ENCODE assay signal across 19 mouse cellular contexts in genomic region chr14:54930431-54930830, GRCm38 (mm10). TPM values are rescaled to one million over a fixed set of nuclear protein-coding genes. Genes with fewer than 3 reads are reported as not detected.
A peak's percentile ranks its signal among the peaks of the same experiment; 100 is the strongest.
DNase-seq lines count a peak whose midpoint lies in the region; ATAC-seq and TF ChIP-seq lines count a peak whose summit lies in the region.
"Had no signal": no experiment of that assay in that cellular context is flagged by ENCODE, and none has a peak within 500 bp of the region (broad histone marks: within the 10 kb centered on the region; RNA-seq: fewer than 3 reads in every experiment).

No protein-coding gene starts in this region.

- TF ChIP-seq EP300 in ES-Bruce4 (IDR thresholded peaks at IDR 0.05; ENCODE audit: insufficient read depth, low read depth, low read length), result peak; percentile 75

- H3K4me1 ChIP-seq in forebrain, embryonic 10.5 days, result peaks cover 64% of the 10 kb centered on the region
- peaks cover 23% of the 10 kb centered on the region for H3K4me1 ChIP-seq in forebrain, embryonic 15.5 days
- H3K4me1 ChIP-seq in ES-Bruce4 (ENCODE audit: control insufficient read depth, insufficient read depth, low read length), result peaks cover 14% of the 10 kb centered on the region
- H3K4me1 ChIP-seq in embryonic facial prominence, embryonic 14.5 days (ENCODE audit: control insufficient read depth, insufficient read depth, low read length), result peaks cover 27% of the 10 kb centered on the region

- 26% methylated on average over 2 of the region's 2 CpGs for WGBS in forebrain, embryonic 10.5 days
- WGBS in forebrain, embryonic 15.5 days, result 10% methylated on average over 2 of the region's 2 CpGs
- 20% methylated on average over 2 of the region's 2 CpGs for WGBS in embryonic facial prominence, embryonic 14.5 days

- no peak overlapping the region for H3K9ac ChIP-seq in forebrain, embryonic 15.5 days (replicated peaks)
- H3K9ac ChIP-seq in ES-Bruce4 (ENCODE audit: low read depth, poor library complexity, severe bottlenecking), result peak overlapping the region; percentile 64
- no peak overlapping the region for H3K9ac ChIP-seq in embryonic facial prominence, embryonic 14.5 days (ENCODE audit: low read depth, low read length)
- H3K9ac ChIP-seq: lung, embryonic 15.5 days; midbrain, embryonic 12.5 days; neural tube, embryonic 12.5 days had no signal

- H3K36me3 ChIP-seq in forebrain, embryonic 10.5 days (replicated peaks), result no peaks in the 10 kb centered on the region
- no peaks in the 10 kb centered on the region for H3K36me3 ChIP-seq in forebrain, embryonic 15.5 days
- H3K36me3 ChIP-seq in ES-Bruce4 (ENCODE audit: control insufficient read depth, insufficient read depth, low read length, poor library complexity, severe bottlenecking), result no peaks in the 10 kb centered on the region
- no peaks in the 10 kb centered on the region for H3K36me3 ChIP-seq in embryonic facial prominence, embryonic 14.5 days (ENCODE audit: control insufficient read depth, insufficient read depth, low read length)
- H3K36me3 ChIP-seq: lung, embryonic 15.5 days; midbrain, embryonic 12.5 days; neural tube, embryonic 12.5 days had no signal

- H3K27me3 ChIP-seq in forebrain, embryonic 10.5 days (ENCODE audit: poor library complexity, severe bottlenecking), result peaks cover 24% of the 10 kb centered on the region
- H3K27me3 ChIP-seq in forebrain, embryonic 15.5 days, result no peaks in the 10 kb centered on the region
- H3K27me3 ChIP-seq in ES-Bruce4 (ENCODE audit: control insufficient read depth, insufficient read depth, low read length, poor library complexity, severe bottlenecking), result no peaks in the 10 kb centered on the region
- no peaks in the 10 kb centered on the region for H3K27me3 ChIP-seq in embryonic facial prominence, embryonic 14.5 days (replicated peaks; ENCODE audit: control insufficient read depth, insufficient read depth, low read length)
- H3K27me3 ChIP-seq: neural tube, embryonic 12.5 days had no signal

- no peaks in the 10 kb centered on the region for H3K9me3 ChIP-seq in forebrain, embryonic 10.5 days
- H3K9me3 ChIP-seq in forebrain, embryonic 15.5 days, result no peaks in the 10 kb centered on the region
- no peaks in the 10 kb centered on the region for H3K9me3 ChIP-seq in ES-Bruce4 (replicated peaks; ENCODE audit: control insufficient read depth, insufficient read depth, low read length, poor library complexity, severe bottlenecking)
- no peaks in the 10 kb centered on the region for H3K9me3 ChIP-seq in embryonic facial prominence, embryonic 14.5 days (ENCODE audit: control insufficient read depth, low read length)
- H3K9me3 ChIP-seq: lung, embryonic 15.5 days; midbrain, embryonic 12.5 days; neural tube, embryonic 12.5 days had no signal

- no peak for ATAC-seq in forebrain, embryonic 15.5 days (replicated peaks)
- no peak for ATAC-seq in embryonic facial prominence, embryonic 14.5 days (ENCODE audit: low read depth)
- ATAC-seq: intestine, embryonic 16.5 days had no signal

- H3K27ac ChIP-seq in forebrain, embryonic 10.5 days, result peak overlapping the region; percentile 8; the same call in 1 of the 2 replicates
- no peak overlapping the region for H3K27ac ChIP-seq in forebrain, embryonic 15.5 days (replicated peaks)
- H3K27ac ChIP-seq in ES-Bruce4 (ENCODE audit: insufficient read depth, low read length), result peak overlapping the region; percentile 80
- no peak overlapping the region for H3K27ac ChIP-seq in embryonic facial prominence, embryonic 14.5 days (replicated peaks; ENCODE audit: low read depth, low read length)
- H3K27ac ChIP-seq: gastrocnemius, adult 2 months; lung, embryonic 15.5 days; midbrain, embryonic 12.5 days; neural tube, embryonic 12.5 days had no signal

- no peak for TF ChIP-seq CTCF in ES-Bruce4 (IDR thresholded peaks at IDR 0.05; ENCODE audit: low read depth, low read length)

- no peak overlapping the region for H3K4me2 ChIP-seq in forebrain, embryonic 15.5 days (replicated peaks)
- H3K4me2 ChIP-seq in embryonic facial prominence, embryonic 14.5 days (ENCODE audit: low read depth, low read length), result no peak overlapping the region
- H3K4me2 ChIP-seq: lung, embryonic 15.5 days; midbrain, embryonic 12.5 days; neural tube, embryonic 12.5 days had no signal

- DNase-seq in forebrain, embryonic 10.5 days (ENCODE audit: extremely low spot score, low spot score), result no peak
- peak; percentile 38 for DNase-seq in left cerebral cortex, postnatal 4 days
- no peak for DNase-seq in left cerebral cortex, adult 8-10 months (ENCODE audit: low spot score in 2 of 2)
- DNase-seq in embryonic facial prominence, embryonic 14.5 days (ENCODE audit: low spot score), result peak; percentile 69
- DNase-seq in layer of hippocampus, adult 9-10 months (ENCODE audit: low spot score), result no peak
- DNase-seq in left cerebral cortex, adult 11 months (ENCODE audit: low spot score), result no peak
- DNase-seq: adrenal gland, postnatal 25 days; gastrocnemius, adult 2 months; layer of hippocampus, postnatal 36 days; thymus, postnatal 36 days had no signal

- intact Hi-C loops in left cerebral cortex, postnatal 4 days (cut with DNase I), result no loop called here

- no peak for TF ChIP-seq POLR2A in ES-Bruce4 (IDR thresholded peaks at IDR 0.05; ENCODE audit: insufficient read depth, low read length)

- H3K4me3 ChIP-seq in forebrain, embryonic 10.5 days, result no peak overlapping the region
- H3K4me3 ChIP-seq in forebrain, embryonic 15.5 days, result no peak overlapping the region
- no peak overlapping the region for H3K4me3 ChIP-seq in ES-Bruce4 (ENCODE audit: low read depth, low read length)
- H3K4me3 ChIP-seq in embryonic facial prominence, embryonic 14.5 days (ENCODE audit: low read depth, low read length), result no peak overlapping the region
- H3K4me3 ChIP-seq: gastrocnemius, adult 2 months; lung, embryonic 15.5 days; midbrain, embryonic 12.5 days; neural tube, embryonic 12.5 days had no signal

RNA-seq across cellular contexts. Expression of gene Il25, which starts 2.1 kb away (rescaled TPM):
- not detected in 2 replicates for polyA plus RNA-seq in forebrain, embryonic 10.5 days (2016; fragmentation: Nextera tagmentation; extraction: Ambion mirVana)
- polyA plus RNA-seq in forebrain, embryonic 15.5 days (2015; fragmentation: Nextera tagmentation; extraction: Ambion mirVana), result 0.27 and 0.29 TPM in 2 replicates
- total RNA-seq in left cerebral cortex, postnatal 4 days (2021), result not detected
- total RNA-seq in left cerebral cortex, adult 8-10 months (2022), result under 1 TPM in 1 of 4 experiments, not detected in 3; 0.53 TPM
- 1.5 TPM in 1 of 2 replicates, not detected in the other for polyA plus RNA-seq in ES-Bruce4 (2011; ENCODE audit: insufficient read depth, insufficient read length, low read depth, missing spikeins)
- 0.49 and 0.59 TPM in 2 replicates for polyA plus RNA-seq in embryonic facial prominence, embryonic 14.5 days (2014; fragmentation: Nextera tagmentation; extraction: Ambion mirVana)
- total RNA-seq: adrenal gland, postnatal 25 days; gastrocnemius, adult 2 months; heart, adult 8-10 months; heart, postnatal 10 days; layer of hippocampus, postnatal 36 days had no signal
- polyA plus RNA-seq: intestine, embryonic 16.5 days; midbrain, embryonic 12.5 days; spleen, adult 2 months had no signal

RNA-seq across cellular contexts. Expression of gene Efs, which starts 4.5 kb away (rescaled TPM):
- polyA plus RNA-seq in forebrain, embryonic 10.5 days (2016; fragmentation: Nextera tagmentation; extraction: Ambion mirVana), result 38.3 and 39.0 TPM in 2 replicates
- polyA plus RNA-seq in forebrain, embryonic 15.5 days (2015; fragmentation: Nextera tagmentation; extraction: Ambion mirVana), result 27.6 and 30.4 TPM in 2 replicates
- 10 to 100 TPM; 15.0 to 15.9 TPM for total RNA-seq in left cerebral cortex, postnatal 4 days (2021)
- 10 to 100 TPM in 1 of 4 experiments, 1 to 10 TPM in 3; 8.9 to 10.3 (median 9.1) TPM for total RNA-seq in left cerebral cortex, adult 8-10 months (2022)
- 48.3 and 55.8 TPM in 2 replicates for polyA plus RNA-seq in ES-Bruce4 (2011; ENCODE audit: insufficient read depth, insufficient read length, low read depth, missing spikeins)
- polyA plus RNA-seq in embryonic facial prominence, embryonic 14.5 days (2014; fragmentation: Nextera tagmentation; extraction: Ambion mirVana), result 52.2 and 59.1 TPM in 2 replicates

RNA-seq across cellular contexts. Expression of gene Cmtm5, which starts 5.6 kb away (rescaled TPM):
- polyA plus RNA-seq in forebrain, embryonic 10.5 days (2016; fragmentation: Nextera tagmentation; extraction: Ambion mirVana), result 0.26 and 0.81 TPM in 2 replicates
- polyA plus RNA-seq in forebrain, embryonic 15.5 days (2015; fragmentation: Nextera tagmentation; extraction: Ambion mirVana), result 3.8 and 5.5 TPM in 2 replicates
- total RNA-seq in left cerebral cortex, postnatal 4 days (2021), result 10 to 100 TPM in 1 of 2 experiments, 1 to 10 TPM in 1; 7.5 to 11.1 TPM
- total RNA-seq in left cerebral cortex, adult 8-10 months (2022), result 10 to 100 TPM; 60.3 to 67.9 (median 64.0) TPM
- polyA plus RNA-seq in ES-Bruce4 (2011; ENCODE audit: insufficient read depth, insufficient read length, low read depth, missing spikeins), result not detected in 2 replicates
- polyA plus RNA-seq in embryonic facial prominence, embryonic 14.5 days (2014; fragmentation: Nextera tagmentation; extraction: Ambion mirVana), result 13.7 and 14.8 TPM in 2 replicates

RNA-seq across cellular contexts. Expression of gene Slc22a17, which starts 17.5 kb away (rescaled TPM):
- polyA plus RNA-seq in forebrain, embryonic 10.5 days (2016; fragmentation: Nextera tagmentation; extraction: Ambion mirVana), result 38.8 and 40.0 TPM in 2 replicates
- polyA plus RNA-seq in forebrain, embryonic 15.5 days (2015; fragmentation: Nextera tagmentation; extraction: Ambion mirVana), result 154 and 167 TPM in 2 replicates
- total RNA-seq in left cerebral cortex, postnatal 4 days (2021), result 100 to 1,000 TPM; 345 to 405 TPM
- total RNA-seq in left cerebral cortex, adult 8-10 months (2022), result 100 to 1,000 TPM; 565 to 622 (median 604) TPM
- polyA plus RNA-seq in ES-Bruce4 (2011; ENCODE audit: insufficient read depth, insufficient read length, low read depth, missing spikeins), result 25.9 and 29.0 TPM in 2 replicates
- polyA plus RNA-seq in embryonic facial prominence, embryonic 14.5 days (2014; fragmentation: Nextera tagmentation; extraction: Ambion mirVana), result 42.4 and 56.0 TPM in 2 replicates

RNA-seq across cellular contexts. Expression of gene Myh6, which starts 36.3 kb away (rescaled TPM):
- 0.38 and 0.41 TPM in 2 replicates for polyA plus RNA-seq in forebrain, embryonic 10.5 days (2016; fragmentation: Nextera tagmentation; extraction: Ambion mirVana)
- 1.0 and 1.3 TPM in 2 replicates for polyA plus RNA-seq in forebrain, embryonic 15.5 days (2015; fragmentation: Nextera tagmentation; extraction: Ambion mirVana)
- total RNA-seq in left cerebral cortex, postnatal 4 days (2021), result 1 to 10 TPM; 2.7 TPM
- 1 to 10 TPM; 5.3 to 9.9 (median 7.7) TPM for total RNA-seq in left cerebral cortex, adult 8-10 months (2022)
- 1.2 TPM in 1 of 2 replicates, not detected in the other for polyA plus RNA-seq in ES-Bruce4 (2011; ENCODE audit: insufficient read depth, insufficient read length, low read depth, missing spikeins)
- 8.6 and 10.3 TPM in 2 replicates for polyA plus RNA-seq in embryonic facial prominence, embryonic 14.5 days (2014; fragmentation: Nextera tagmentation; extraction: Ambion mirVana)
- total RNA-seq: adrenal gland, postnatal 25 days had no signal

Comparison
In these comparisons a context has a peak if more than half of its experiments do, and no peak if none do; other contexts are left out.
1. DNase-seq: peak in left cerebral cortex, postnatal 4 days (single experiment) and embryonic facial prominence, embryonic 14.5 days (single experiment); none in forebrain, embryonic 10.5 days (single experiment), left cerebral cortex, adult 8-10 months (0 of 2), layer of hippocampus, adult 9-10 months (single experiment) and left cerebral cortex, adult 11 months (single experiment).
2. H3K27ac ChIP-seq: peak in forebrain, embryonic 10.5 days (single experiment) and ES-Bruce4 (single experiment); none in forebrain, embryonic 15.5 days (single experiment) and embryonic facial prominence, embryonic 14.5 days (single experiment).